Mouse (Mus musculus) megakaryocyte, embryonic 14.5 days (primary cell): ENCODE data around the gene Arhgap19.

Experiments used
- FLI1 ChIP-seq: IDR thresholded peaks from 2 replicates; pipeline ENCODE4 v1.6.1; 2012; ENCODE audit warnings: low read length, inconsistent platforms, mixed read lengths
- GATA1 ChIP-seq: IDR thresholded peaks from 3 replicates; pipeline ENCODE4 v1.6.1; 2012; ENCODE audit warnings: mixed read lengths, low read length, inconsistent platforms, borderline replicate concordance

DNA sequence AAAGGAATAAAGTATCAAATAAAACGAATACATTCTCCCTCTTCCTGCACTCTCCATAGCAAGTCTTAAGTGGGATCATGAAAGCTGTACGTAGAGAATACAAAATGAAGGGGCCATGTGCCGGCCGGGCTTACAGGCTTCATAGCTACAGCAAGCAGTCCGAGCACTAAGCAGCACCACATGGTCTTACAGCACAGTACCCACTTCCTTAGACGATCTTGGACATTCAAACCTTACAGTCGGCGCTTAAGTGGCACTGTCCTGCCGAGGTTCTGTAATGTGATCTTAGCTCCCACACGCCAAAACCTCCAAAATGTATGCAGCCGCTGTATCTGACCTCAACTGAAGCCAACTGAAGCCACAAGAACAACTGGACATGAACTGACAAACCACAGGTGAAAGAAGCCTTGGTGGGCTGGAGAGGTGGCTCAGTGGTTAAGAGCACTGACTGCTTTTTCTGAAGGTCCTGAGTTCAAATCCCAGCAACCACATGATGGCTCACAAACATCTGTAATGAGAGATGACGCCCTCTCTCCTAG, 5.0 kb downstream of the Arhgap19 start:
- no peak for TF ChIP-seq GATA1
- no peak for TF ChIP-seq FLI1
